Comparison of ENCODE assay signal across 18 mouse cellular contexts in genomic region chr6:18913179-18913578, GRCm38 (mm10). TPM values are rescaled to one million over a fixed set of nuclear protein-coding genes. Genes with fewer than 3 reads are reported as not detected.
DNase-seq lines count a peak whose midpoint lies in the region; ATAC-seq and TF ChIP-seq lines count a peak whose summit lies in the region.
"Had no signal": no experiment of that assay in that cellular context is flagged by ENCODE, and none has a peak within 500 bp of the region (broad histone marks: within the 10 kb centered on the region; RNA-seq: fewer than 3 reads in every experiment).

No protein-coding gene starts in this region.

- H3K9ac ChIP-seq in hindbrain, postnatal 0 days (replicated peaks; ENCODE audit: low read length): no peak overlapping the region
- H3K9ac ChIP-seq: liver, postnatal 0 days had no signal

- no peaks in the 10 kb centered on the region for H3K4me1 ChIP-seq in cerebellum, adult 2 months (ENCODE audit: control insufficient read depth, insufficient read depth, low read length)
- no peaks in the 10 kb centered on the region for H3K4me1 ChIP-seq in hindbrain, postnatal 0 days (ENCODE audit: insufficient read depth, low read length)
- H3K4me1 ChIP-seq in hindbrain, embryonic 10.5 days (replicated peaks): no peaks in the 10 kb centered on the region

- H3K4me3 ChIP-seq in cerebellum, adult 2 months (replicated peaks; ENCODE audit: insufficient read depth, low read depth, low read length): no peak overlapping the region
- no peak overlapping the region for H3K4me3 ChIP-seq in hindbrain, postnatal 0 days (ENCODE audit: low read length)
- no peak overlapping the region for H3K4me3 ChIP-seq in hindbrain, embryonic 10.5 days

- H3K27me3 ChIP-seq in cerebellum, adult 2 months (ENCODE audit: control insufficient read depth, insufficient read depth, low read length): no peaks in the 10 kb centered on the region
- H3K27me3 ChIP-seq in hindbrain, postnatal 0 days (ENCODE audit: insufficient read depth, low read length): no peaks in the 10 kb centered on the region
- no peaks in the 10 kb centered on the region for H3K27me3 ChIP-seq in hindbrain, embryonic 10.5 days (ENCODE audit: insufficient read depth, poor library complexity, severe bottlenecking)

- TF ChIP-seq CTCF in cerebellum, adult 2 months (IDR thresholded peaks at IDR 0.05; ENCODE audit: borderline replicate concordance, insufficient read depth, low read depth, low read length): peak; percentile 46; the same call in 1 of the 2 replicates
- peak; percentile 60 for TF ChIP-seq CTCF in hindbrain, postnatal 0 days (IDR thresholded peaks at IDR 0.05; ENCODE audit: low read depth)

- no peak overlapping the region for H3K27ac ChIP-seq in cerebellum, adult 2 months (ENCODE audit: insufficient read depth, low read length)
- H3K27ac ChIP-seq in hindbrain, postnatal 0 days: no peak overlapping the region
- no peak overlapping the region for H3K27ac ChIP-seq in hindbrain, embryonic 10.5 days

- 77% methylated on average over 4 of the region's 4 CpGs for WGBS in cerebellum, adult 2 months
- 80% methylated on average over 4 of the region's 4 CpGs for WGBS in hindbrain, postnatal 0 days
- 82% methylated on average over 4 of the region's 4 CpGs for WGBS in hindbrain, embryonic 10.5 days

- no peak overlapping the region for H3K4me2 ChIP-seq in hindbrain, postnatal 0 days (ENCODE audit: low read depth, low read length)

- peak in 1 of 2 experiments; percentile 39 for DNase-seq in cerebellum, adult 2 months
- no peak for DNase-seq in cerebellum, adult 11-12 months
- peak; percentile 63 for DNase-seq in hindbrain, postnatal 0 days (ENCODE audit: low spot score)
- DNase-seq in hindbrain, embryonic 10.5 days (ENCODE audit: low spot score): no peak
- DNase-seq in right cerebral cortex, postnatal 10 days (ENCODE audit: low spot score in 2 of 2): peak; percentile 28
- DNase-seq in right cerebral cortex, adult 18-20 months: no peak
- no peak for DNase-seq in embryo, embryonic 11 days
- DNase-seq in retina, embryonic 14.5 days (ENCODE audit: low spot score): no peak
- DNase-seq: heart, adult 18-20 months; liver, postnatal 0 days; right cerebral cortex, postnatal 25 days; thymus, adult 18-20 months had no signal

- no peaks in the 10 kb centered on the region for H3K9me3 ChIP-seq in hindbrain, postnatal 0 days (ENCODE audit: low read length)
- H3K9me3 ChIP-seq in hindbrain, embryonic 10.5 days: no peaks in the 10 kb centered on the region

- H3K36me3 ChIP-seq in hindbrain, postnatal 0 days (ENCODE audit: insufficient read depth, low read length): no peaks in the 10 kb centered on the region
- no peaks in the 10 kb centered on the region for H3K36me3 ChIP-seq in hindbrain, embryonic 10.5 days

- TF ChIP-seq POLR2A in cerebellum, adult 2 months (IDR thresholded peaks at IDR 0.05; ENCODE audit: borderline replicate concordance, insufficient read depth, low read length): no peak

- no peak for ATAC-seq in hindbrain, postnatal 0 days
- ATAC-seq: intestine, embryonic 16.5 days; liver, postnatal 0 days had no signal

RNA-seq across cellular contexts. Expression of gene Ankrd7, which starts 47.1 kb away (rescaled TPM):
- polyA plus RNA-seq in cerebellum, adult 2 months (2012; rRNA removed): 0.17 and 0.23 TPM in 2 replicates
- not detected in 2 replicates for total RNA-seq in hindbrain, postnatal 0 days (2014; rRNA removed)
- not detected in 2 replicates for polyA plus RNA-seq in hindbrain, postnatal 0 days (2015; fragmentation: Nextera tagmentation; extraction: Ambion mirVana)
- polyA plus RNA-seq in hindbrain, embryonic 10.5 days (2016; fragmentation: Nextera tagmentation; extraction: Ambion mirVana): 0.56 and 0.77 TPM in 2 replicates
- total RNA-seq: adrenal gland, postnatal 4 days; gastrocnemius, adult 18-20 months; heart, adult 18-20 months; MEL had no signal
- polyA plus RNA-seq: C2C12; heart, embryonic 16.5 days; intestine, embryonic 16.5 days; liver, postnatal 0 days had no signal

Comparison
In these comparisons a context has a peak if more than half of its experiments do, and no peak if none do; other contexts are left out.
1. DNase-seq: peak in hindbrain, postnatal 0 days (single experiment) and right cerebral cortex, postnatal 10 days (2 of 2); none in cerebellum, adult 11-12 months (single experiment), hindbrain, embryonic 10.5 days (single experiment), right cerebral cortex, adult 18-20 months (single experiment), embryo, embryonic 11 days (single experiment) and retina, embryonic 14.5 days (single experiment).